Mouse (Mus musculus): ENCODE measurements around the gene Lmf1. TPM values are rescaled to one million over a fixed set of nuclear protein-coding genes. Genes with fewer than 3 reads are reported as not detected.

Lmf1 gene
- polyA plus RNA-seq, 1 experiment, result 36.3 TPM

- Histone ChIP-seq H3K79me2 (ENCODE audit: control insufficient read depth, insufficient read depth) (no peaks in the 10 kb centered on the region), H3ac (ENCODE audit: control insufficient read depth, insufficient read length) (no peak overlapping the region), H3K4me2 (ENCODE audit: low read depth) (peak overlapping the region; percentile 9), H3K36me3 (ENCODE audit: control insufficient read depth, insufficient read depth) (no peaks in the 10 kb centered on the region), H3K27me3 (ENCODE audit: control insufficient read depth, insufficient read depth, insufficient read length) (peaks cover 5% of the 10 kb centered on the region), H3K4me3 (peak overlapping the region; percentile 33)
- TF ChIP-seq MAX (IDR thresholded peaks at IDR 0.05; ENCODE audit: low read depth), result no peak
Observed at GRCm38 (mm10) chr17:25571453-25571820, 7.4 kb upstream of the Lmf1 start.

DNA sequence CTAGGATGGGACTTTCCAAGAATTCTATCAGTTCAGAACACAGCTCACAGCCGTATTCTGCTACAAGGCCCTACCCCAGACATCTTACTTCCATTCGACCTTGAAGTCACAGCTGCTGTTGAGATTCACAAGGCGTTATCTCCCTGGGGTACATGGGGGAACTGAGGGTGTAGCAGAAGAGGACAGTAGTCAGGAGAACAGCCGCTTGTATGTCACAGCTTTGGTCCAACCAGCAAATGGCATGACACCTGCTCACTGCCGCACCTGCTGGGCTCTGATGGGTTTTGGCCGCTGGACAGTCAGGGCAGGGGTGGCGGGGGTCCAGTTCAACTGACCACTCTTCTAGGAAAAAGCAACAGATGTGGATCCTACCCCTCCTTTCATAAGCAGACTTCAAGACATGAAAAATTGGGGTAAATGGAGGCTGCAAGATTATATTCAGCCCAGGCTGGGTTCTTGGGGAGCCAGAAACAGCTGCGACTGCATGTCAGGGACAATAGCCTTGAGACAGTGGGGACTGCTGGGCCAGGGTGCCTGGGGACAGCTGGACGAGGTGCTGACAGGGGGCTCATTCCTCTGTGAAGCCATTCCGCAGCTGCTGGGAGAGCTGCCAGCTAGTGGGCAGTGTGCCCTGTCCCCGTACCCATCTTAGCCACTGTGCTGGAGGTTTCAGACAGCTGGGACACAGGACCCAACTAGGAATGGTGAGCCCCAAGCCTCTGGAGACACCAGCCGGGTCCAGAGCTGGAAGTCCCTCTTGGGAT, 3.5 kb upstream of the Lmf1 start:
- Histone ChIP-seq H3ac (ENCODE audit: control insufficient read depth, insufficient read length) (no peak overlapping the region), H3K36me3 (ENCODE audit: control insufficient read depth, insufficient read depth) (no peaks in the 10 kb centered on the region), H3K79me2 (ENCODE audit: control insufficient read depth, insufficient read depth) (no peaks in the 10 kb centered on the region), H3K27me3 (ENCODE audit: control insufficient read depth, insufficient read depth, insufficient read length) (no peaks in the 10 kb centered on the region), H3K4me2 (ENCODE audit: low read depth) (peak overlapping the region; percentile 44), H3K4me3 (no peak overlapping the region)
- peak; percentile 100 for TF ChIP-seq TCF3 (IDR thresholded peaks at IDR 0.05; ENCODE audit: insufficient read length, low read depth)
- TF ChIP-seq TCF12 (IDR thresholded peaks at IDR 0.05; ENCODE audit: insufficient read depth, poor library complexity, severe bottlenecking), result peak; percentile 100
- TF ChIP-seq POLR2AphosphoS2 (IDR thresholded peaks at IDR 0.05; ENCODE audit: insufficient read length, low read depth), result peak; percentile 54
- peak; percentile 99 to 100 (median 99) for TF ChIP-seq MYOD1 (IDR thresholded peaks at IDR 0.05; ENCODE audit: control insufficient read depth in 1 of 3, insufficient read length in 2 of 3, low read depth in 2 of 3)
- peak; percentile 81 to 99 (median 97) for TF ChIP-seq MYOG (IDR thresholded peaks at IDR 0.05; ENCODE audit: control insufficient read depth in 1 of 3, insufficient read depth in 1 of 3, insufficient read length in 2 of 3, low read depth in 2 of 3)
- no peak for TF ChIP-seq POLR2A (IDR thresholded peaks at IDR 0.05; ENCODE audit: insufficient read length, low read depth)
- TF ChIP-seq E2F4 (IDR thresholded peaks at IDR 0.05; ENCODE audit: insufficient read depth), result no peak
- TF ChIP-seq MAX (IDR thresholded peaks at IDR 0.05; ENCODE audit: low read depth), result no peak
- TF ChIP-seq REST (IDR thresholded peaks at IDR 0.05; ENCODE audit: insufficient read depth, insufficient read length), result no peak
- TF ChIP-seq SRF (IDR thresholded peaks at IDR 0.05; ENCODE audit: control insufficient read depth, insufficient read length, low read depth), result no peak
- no peak for TF ChIP-seq USF1 (IDR thresholded peaks at IDR 0.05; ENCODE audit: low read depth)
- TF ChIP-seq CEBPB (IDR thresholded peaks at IDR 0.05; ENCODE audit: insufficient read depth, poor library complexity, severe bottlenecking), result 0 out of 2 replicates have a peak, but pooled peaks have one; percentile 2

DNA sequence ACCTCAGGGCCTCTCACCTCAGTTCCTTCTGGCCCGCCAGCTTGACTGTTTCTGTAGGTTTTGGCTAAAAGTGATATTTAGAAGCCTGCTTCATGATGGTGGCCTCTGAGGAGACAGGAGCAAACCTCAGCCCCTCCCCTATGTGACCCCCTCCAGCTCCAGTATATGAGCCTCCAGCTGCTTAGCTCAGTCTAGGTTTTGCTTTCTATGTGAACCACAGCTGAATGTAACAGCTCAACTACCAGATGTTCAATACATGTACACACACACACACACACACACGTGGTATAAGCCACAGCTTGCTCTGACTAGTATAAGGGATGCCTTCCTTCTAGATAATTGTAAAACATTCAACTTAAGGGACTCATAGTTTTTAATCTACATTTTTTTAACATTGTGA, 2.9 kb upstream of the Lmf1 start:
- peak overlapping the region; percentile 44 for H3K4me2 ChIP-seq (ENCODE audit: low read depth)
- TF ChIP-seq REST (IDR thresholded peaks at IDR 0.05; ENCODE audit: insufficient read depth, insufficient read length), result no peak
- no peak for TF ChIP-seq MAX (IDR thresholded peaks at IDR 0.05; ENCODE audit: low read depth)
- TF ChIP-seq MYOG (IDR thresholded peaks at IDR 0.05; ENCODE audit: control insufficient read depth in 1 of 3, insufficient read depth in 1 of 3, insufficient read length in 2 of 3, low read depth in 2 of 3), result no peak
- peak; percentile 33 to 75 (median 45) for TF ChIP-seq MYOD1 (IDR thresholded peaks at IDR 0.05; ENCODE audit: control insufficient read depth in 1 of 3, insufficient read length in 2 of 3, low read depth in 2 of 3)
- TF ChIP-seq SRF (IDR thresholded peaks at IDR 0.05; ENCODE audit: control insufficient read depth, insufficient read length, low read depth), result no peak
- TF ChIP-seq POLR2AphosphoS2 (IDR thresholded peaks at IDR 0.05; ENCODE audit: insufficient read length, low read depth), result no peak
- TF ChIP-seq TCF12 (IDR thresholded peaks at IDR 0.05; ENCODE audit: insufficient read depth, poor library complexity, severe bottlenecking), result peak; percentile 36
- TF ChIP-seq E2F4 (IDR thresholded peaks at IDR 0.05; ENCODE audit: insufficient read depth), result no peak
- TF ChIP-seq TCF3 (IDR thresholded peaks at IDR 0.05; ENCODE audit: insufficient read length, low read depth), result no peak
- no peak for TF ChIP-seq POLR2A (IDR thresholded peaks at IDR 0.05; ENCODE audit: insufficient read length, low read depth)
- no peak for TF ChIP-seq CEBPB (IDR thresholded peaks at IDR 0.05; ENCODE audit: insufficient read depth, poor library complexity, severe bottlenecking)
- peak; percentile 21 for TF ChIP-seq USF1 (IDR thresholded peaks at IDR 0.05; ENCODE audit: low read depth)
- no peaks in the 10 kb centered on the region for H3K27me3 ChIP-seq (ENCODE audit: control insufficient read depth, insufficient read depth, insufficient read length)
- no peak overlapping the region for H3K4me3 ChIP-seq
- no peaks in the 10 kb centered on the region for H3K79me2 ChIP-seq (ENCODE audit: control insufficient read depth, insufficient read depth)
- H3ac ChIP-seq (ENCODE audit: control insufficient read depth, insufficient read length), result no peak overlapping the region
- H3K36me3 ChIP-seq (ENCODE audit: control insufficient read depth, insufficient read depth), result no peaks in the 10 kb centered on the region

DNA sequence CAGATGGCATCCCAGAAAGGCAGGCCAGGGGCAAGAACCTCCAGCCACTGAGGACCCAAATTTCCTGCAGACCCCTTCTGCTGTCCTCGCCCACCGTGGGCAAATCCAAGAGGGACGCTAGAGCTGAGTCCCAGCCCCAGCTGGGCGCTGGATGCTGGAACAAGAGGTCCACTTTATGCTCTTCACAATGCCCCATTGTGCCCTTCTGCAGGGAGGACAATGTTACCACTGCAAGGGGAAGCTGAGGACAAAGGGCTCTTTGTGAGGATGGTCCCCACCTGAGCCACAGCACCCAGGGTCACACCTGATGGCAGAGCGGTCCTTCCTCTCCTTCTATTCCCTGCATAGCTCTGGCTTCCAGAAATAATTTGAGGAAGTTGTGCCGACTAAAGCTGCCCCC, 1.6 kb upstream of the Lmf1 start:
- no peaks in the 10 kb centered on the region for H3K36me3 ChIP-seq (ENCODE audit: control insufficient read depth, insufficient read depth)

More for the DNA sequence above, 1.6 kb upstream of the Lmf1 start:
- Histone ChIP-seq H3K27me3 (ENCODE audit: control insufficient read depth, insufficient read depth, insufficient read length) (no peaks in the 10 kb centered on the region), H3K4me2 (ENCODE audit: low read depth) (no peak overlapping the region), H3ac (ENCODE audit: control insufficient read depth, insufficient read length) (no peak overlapping the region), H3K4me3 (no peak overlapping the region), H3K79me2 (ENCODE audit: control insufficient read depth, insufficient read depth) (no peaks in the 10 kb centered on the region)
- no peak for TF ChIP-seq USF1 (IDR thresholded peaks at IDR 0.05; ENCODE audit: low read depth)
- no peak for TF ChIP-seq MAX (IDR thresholded peaks at IDR 0.05; ENCODE audit: low read depth)
- no peak for TF ChIP-seq POLR2A (IDR thresholded peaks at IDR 0.05; ENCODE audit: insufficient read length, low read depth)
- TF ChIP-seq TCF3 (IDR thresholded peaks at IDR 0.05; ENCODE audit: insufficient read length, low read depth), result no peak
- no peak for TF ChIP-seq TCF12 (IDR thresholded peaks at IDR 0.05; ENCODE audit: insufficient read depth, poor library complexity, severe bottlenecking)
- no peak for TF ChIP-seq MYOG (IDR thresholded peaks at IDR 0.05; ENCODE audit: control insufficient read depth in 1 of 3, insufficient read depth in 1 of 3, insufficient read length in 2 of 3, low read depth in 2 of 3)
- no peak for TF ChIP-seq SRF (IDR thresholded peaks at IDR 0.05; ENCODE audit: control insufficient read depth, insufficient read length, low read depth)
- no peak for TF ChIP-seq POLR2AphosphoS2 (IDR thresholded peaks at IDR 0.05; ENCODE audit: insufficient read length, low read depth)
- no peak for TF ChIP-seq E2F4 (IDR thresholded peaks at IDR 0.05; ENCODE audit: insufficient read depth)
- no peak for TF ChIP-seq REST (IDR thresholded peaks at IDR 0.05; ENCODE audit: insufficient read depth, insufficient read length)
- no peak for TF ChIP-seq MYOD1 (IDR thresholded peaks at IDR 0.05; ENCODE audit: control insufficient read depth in 1 of 3, insufficient read length in 2 of 3, low read depth in 2 of 3)
- TF ChIP-seq CEBPB (IDR thresholded peaks at IDR 0.05; ENCODE audit: insufficient read depth, poor library complexity, severe bottlenecking), result no peak
